Mouse (Mus musculus): ENCODE measurements at regions not wholly inside any gene's neighbourhood (a gene's known extent, or its start where the extent isn't known, plus 50 kb on each side); places are given as distances from the start of the nearest gene placed in this dataset.

DNA sequence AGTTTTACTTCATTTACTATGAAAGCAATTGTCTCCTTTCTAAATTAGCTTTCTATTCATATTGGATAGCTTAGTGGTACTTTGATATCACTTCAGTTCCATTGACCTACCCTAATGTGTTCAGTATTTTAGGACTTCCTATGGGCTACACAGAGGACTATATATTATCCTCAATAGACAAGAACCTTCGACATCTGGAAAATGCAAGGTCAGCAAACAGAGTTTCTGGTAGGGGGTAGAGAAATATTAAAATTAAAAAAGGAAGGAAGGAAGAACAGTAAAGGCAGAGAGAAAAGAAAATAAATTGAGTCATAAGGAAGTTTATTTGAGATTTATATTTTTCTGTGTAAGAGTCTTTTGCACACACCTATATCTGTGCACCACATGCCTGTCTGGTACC is 107.4 kb upstream of the Insig1 start:
- TF ChIP-seq POLR2A (IDR thresholded peaks at IDR 0.05; ENCODE audit: low read depth, low read length) (no peak), CTCF (IDR thresholded peaks at IDR 0.05; ENCODE audit: extremely low read depth, insufficient read length, insufficient replicate concordance, low read depth, low read length) (no peak)
- H3K27me3 ChIP-seq (ENCODE audit: control insufficient read depth, insufficient read depth, low read length): no peaks in the 10 kb centered on the region
- WGBS: 71% methylated on average over 1 of the region's 1 CpGs
- no peaks in the 10 kb centered on the region for H3K4me1 ChIP-seq (ENCODE audit: control insufficient read depth, insufficient read depth, insufficient read length, low read length)
- H3K27ac ChIP-seq (ENCODE audit: insufficient read depth, low read depth, low read length): no peak overlapping the region
- H3K4me3 ChIP-seq (ENCODE audit: low read depth, low read length): no peak overlapping the region
- no peaks in the 10 kb centered on the region for H3K36me3 ChIP-seq (ENCODE audit: control insufficient read depth, insufficient read depth, low read length)

DNA sequence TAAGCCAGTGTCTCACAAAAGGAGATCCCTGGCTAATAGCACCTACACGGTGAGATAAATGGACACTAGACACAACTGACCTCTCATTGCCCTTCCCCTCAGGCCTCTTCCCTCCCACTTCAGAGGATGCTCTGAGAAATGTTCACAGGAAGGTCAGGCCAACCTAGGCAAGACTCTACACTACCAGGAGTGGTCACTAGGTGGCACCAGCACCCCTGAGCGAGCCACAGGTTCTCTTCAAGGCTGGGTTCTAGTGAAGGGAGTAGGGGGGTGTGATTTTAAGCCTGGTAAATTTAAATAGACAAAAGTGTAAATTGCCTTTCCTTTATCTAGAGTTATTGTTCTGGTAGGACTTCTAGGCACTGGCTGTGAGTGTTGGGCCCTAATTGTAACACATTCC is 76.0 kb upstream of the Insig1 start:
- Histone ChIP-seq H3K4me3 (ENCODE audit: low read depth, low read length) (no peak overlapping the region), H3K27ac (ENCODE audit: insufficient read depth, low read depth, low read length) (no peak overlapping the region), H3K27me3 (ENCODE audit: control insufficient read depth, insufficient read depth, low read length) (no peaks in the 10 kb centered on the region), H3K36me3 (ENCODE audit: control insufficient read depth, insufficient read depth, low read length) (no peaks in the 10 kb centered on the region), H3K4me1 (ENCODE audit: control insufficient read depth, insufficient read depth, insufficient read length, low read length) (no peaks in the 10 kb centered on the region)
- no peak for TF ChIP-seq POLR2A (IDR thresholded peaks at IDR 0.05; ENCODE audit: low read depth, low read length)
- TF ChIP-seq CTCF (IDR thresholded peaks at IDR 0.05; ENCODE audit: extremely low read depth, insufficient read length, insufficient replicate concordance, low read depth, low read length): peak; percentile 98; the same call in 1 of the 2 replicates
- 1% methylated on average over 2 of the region's 2 CpGs for WGBS

DNA sequence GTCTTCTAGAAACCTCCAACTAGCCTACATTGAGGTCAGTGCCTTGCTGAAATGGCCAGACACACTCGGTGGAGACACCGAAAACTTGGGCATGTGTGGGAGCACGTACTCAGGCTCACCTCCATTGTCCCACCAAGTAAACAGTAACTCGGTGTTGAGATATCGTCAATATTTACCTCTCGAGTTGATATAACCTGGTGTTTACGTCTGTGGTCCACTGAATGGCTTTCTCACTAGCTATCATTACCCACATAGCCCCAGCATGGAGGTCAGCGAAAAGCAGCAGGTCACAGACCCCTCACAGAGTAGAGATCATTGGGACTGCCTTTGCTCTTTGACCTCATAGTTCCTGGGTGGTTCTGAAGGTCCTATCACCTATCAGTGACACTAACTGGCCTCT is 73.4 kb upstream of the Insig1 start:
- H3K27ac ChIP-seq (ENCODE audit: insufficient read depth, low read depth, low read length): no peak overlapping the region
- H3K4me1 ChIP-seq (ENCODE audit: control insufficient read depth, insufficient read depth, insufficient read length, low read length): no peaks in the 10 kb centered on the region
- 57% methylated on average over 8 of the region's 8 CpGs for WGBS
- no peak overlapping the region for H3K4me3 ChIP-seq (ENCODE audit: low read depth, low read length)
- no peaks in the 10 kb centered on the region for H3K27me3 ChIP-seq (ENCODE audit: control insufficient read depth, insufficient read depth, low read length)
- TF ChIP-seq CTCF (IDR thresholded peaks at IDR 0.05; ENCODE audit: extremely low read depth, insufficient read length, insufficient replicate concordance, low read depth, low read length) (no peak), POLR2A (IDR thresholded peaks at IDR 0.05; ENCODE audit: low read depth, low read length) (no peak)
- no peaks in the 10 kb centered on the region for H3K36me3 ChIP-seq (ENCODE audit: control insufficient read depth, insufficient read depth, low read length)

DNA sequence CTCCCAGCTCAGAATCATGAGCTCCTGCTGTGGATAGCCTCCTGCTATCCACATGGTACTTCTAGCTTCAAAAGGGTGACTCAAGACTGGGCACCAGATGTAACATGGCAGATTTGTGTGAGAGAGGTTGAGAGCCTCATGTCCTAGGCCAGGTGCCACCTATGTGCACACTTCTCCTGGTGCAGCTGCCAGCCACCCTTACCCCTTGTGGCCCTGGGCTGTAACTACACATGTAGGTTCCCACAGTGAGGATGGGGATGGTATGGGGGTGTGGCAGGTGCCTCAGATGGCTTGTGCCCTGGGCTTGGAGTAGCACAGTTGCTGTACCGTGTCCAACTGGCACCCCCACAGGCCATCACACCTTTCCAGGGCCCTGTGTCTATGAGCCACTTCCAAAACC is 68.2 kb upstream of the Insig1 start:
- WGBS: 83% methylated on average over 1 of the region's 1 CpGs
- Histone ChIP-seq H3K27me3 (ENCODE audit: control insufficient read depth, insufficient read depth, low read length) (no peaks in the 10 kb centered on the region), H3K36me3 (ENCODE audit: control insufficient read depth, insufficient read depth, low read length) (no peaks in the 10 kb centered on the region), H3K4me1 (ENCODE audit: control insufficient read depth, insufficient read depth, insufficient read length, low read length) (peaks cover 4% of the 10 kb centered on the region; the same call in 1 of the 2 replicates), H3K4me3 (ENCODE audit: low read depth, low read length) (no peak overlapping the region), H3K27ac (ENCODE audit: insufficient read depth, low read depth, low read length) (no peak overlapping the region)
- TF ChIP-seq POLR2A (IDR thresholded peaks at IDR 0.05; ENCODE audit: low read depth, low read length) (no peak), CTCF (IDR thresholded peaks at IDR 0.05; ENCODE audit: extremely low read depth, insufficient read length, insufficient replicate concordance, low read depth, low read length) (no peak)

DNA sequence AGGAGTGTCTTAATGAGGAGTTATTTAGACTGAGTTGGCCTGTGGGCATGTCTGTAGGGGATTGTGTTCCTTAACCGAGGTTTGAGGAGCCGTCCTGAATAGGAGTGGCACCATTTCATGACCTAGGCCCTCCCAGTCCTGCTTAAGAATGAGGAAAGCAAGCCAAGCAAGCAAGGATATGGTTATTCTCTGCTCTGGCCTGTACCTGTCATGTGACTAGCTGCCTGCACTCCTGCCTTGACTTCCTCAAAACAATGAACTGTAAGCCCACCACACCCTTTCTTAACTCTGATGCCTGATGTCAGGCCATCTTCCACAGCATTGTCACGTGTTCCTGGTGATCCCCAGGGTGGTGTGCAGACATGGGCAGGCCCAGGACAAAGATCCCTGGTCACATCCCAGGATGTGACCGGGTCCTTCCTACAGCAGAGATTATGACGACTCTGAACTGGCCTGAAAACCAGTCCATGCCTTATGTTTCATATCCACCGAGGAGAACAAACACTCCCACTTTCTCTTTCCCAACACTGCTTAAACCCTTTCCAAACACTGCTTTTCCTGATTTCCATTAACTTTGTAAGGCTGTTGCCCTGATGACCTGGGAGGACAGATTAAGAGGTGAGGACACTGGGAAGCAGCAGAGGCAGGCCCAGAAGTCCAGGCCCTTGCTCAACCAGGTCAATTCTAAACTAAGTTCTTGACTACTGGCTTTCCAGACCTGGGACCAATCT is 67.2 kb upstream of the Insig1 start:
- Histone ChIP-seq H3K27me3 (ENCODE audit: control insufficient read depth, insufficient read depth, low read length) (no peaks in the 10 kb centered on the region), H3K36me3 (ENCODE audit: control insufficient read depth, insufficient read depth, low read length) (no peaks in the 10 kb centered on the region), H3K27ac (ENCODE audit: insufficient read depth, low read depth, low read length) (no peak overlapping the region), H3K4me1 (ENCODE audit: control insufficient read depth, insufficient read depth, insufficient read length, low read length) (peaks cover 4% of the 10 kb centered on the region; the same call in 1 of the 2 replicates), H3K4me3 (ENCODE audit: low read depth, low read length) (no peak overlapping the region)
- WGBS: 53% methylated on average over 6 of the region's 6 CpGs
- TF ChIP-seq CTCF (IDR thresholded peaks at IDR 0.05; ENCODE audit: extremely low read depth, insufficient read length, insufficient replicate concordance, low read depth, low read length) (no peak), POLR2A (IDR thresholded peaks at IDR 0.05; ENCODE audit: low read depth, low read length) (no peak)

DNA sequence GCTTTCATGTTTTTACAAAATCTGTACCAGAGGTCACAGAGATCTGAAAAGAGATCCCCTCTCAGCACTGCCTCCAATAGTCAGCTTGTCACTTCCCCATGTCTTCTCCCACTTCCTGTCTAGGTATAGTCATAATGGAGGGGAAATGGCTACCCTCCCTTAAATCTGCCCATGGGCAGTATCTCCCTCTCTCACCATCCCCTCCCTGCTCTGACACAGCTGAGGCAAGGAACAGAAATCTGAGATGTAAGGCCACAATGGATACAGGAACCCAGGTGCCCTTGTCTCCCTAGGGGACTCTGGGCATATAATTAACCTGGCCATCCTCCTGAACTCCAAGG is 66.7 kb upstream of the Insig1 start:
- TF ChIP-seq POLR2A (IDR thresholded peaks at IDR 0.05; ENCODE audit: low read depth, low read length) (no peak), CTCF (IDR thresholded peaks at IDR 0.05; ENCODE audit: extremely low read depth, insufficient read length, insufficient replicate concordance, low read depth, low read length) (no peak)
- Histone ChIP-seq H3K27me3 (ENCODE audit: control insufficient read depth, insufficient read depth, low read length) (no peaks in the 10 kb centered on the region), H3K27ac (ENCODE audit: insufficient read depth, low read depth, low read length) (no peak overlapping the region), H3K36me3 (ENCODE audit: control insufficient read depth, insufficient read depth, low read length) (no peaks in the 10 kb centered on the region), H3K4me3 (ENCODE audit: low read depth, low read length) (no peak overlapping the region), H3K4me1 (ENCODE audit: control insufficient read depth, insufficient read depth, insufficient read length, low read length) (peaks cover 4% of the 10 kb centered on the region; the same call in 1 of the 2 replicates)

DNA sequence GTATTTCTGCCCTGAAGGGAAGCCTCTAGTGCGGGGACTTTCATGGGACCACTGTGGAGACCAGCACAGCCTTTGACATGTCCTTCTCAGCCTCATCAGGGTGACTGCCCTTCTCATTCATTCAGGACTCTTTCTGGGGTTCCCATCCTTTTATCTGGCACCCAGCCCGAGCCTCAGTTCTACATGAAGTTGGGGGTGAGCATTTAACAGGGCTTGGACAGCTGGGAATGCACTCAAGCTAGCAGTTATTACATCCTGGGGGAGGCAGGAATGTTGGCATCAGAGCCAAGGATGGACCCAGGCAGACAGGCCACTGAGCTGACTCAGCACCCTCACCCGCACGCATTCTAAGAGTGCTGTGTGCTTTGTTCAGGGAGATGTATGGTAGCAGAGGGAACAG is 61.8 kb upstream of the Insig1 start:
- Histone ChIP-seq H3K4me1 (ENCODE audit: control insufficient read depth, insufficient read depth, insufficient read length, low read length) (no peaks in the 10 kb centered on the region; the same call in 1 of the 2 replicates), H3K27me3 (ENCODE audit: control insufficient read depth, insufficient read depth, low read length) (no peaks in the 10 kb centered on the region), H3K27ac (ENCODE audit: insufficient read depth, low read depth, low read length) (no peak overlapping the region), H3K36me3 (ENCODE audit: control insufficient read depth, insufficient read depth, low read length) (no peaks in the 10 kb centered on the region), H3K4me3 (ENCODE audit: low read depth, low read length) (no peak overlapping the region)
- WGBS: 88% methylated on average over 4 of the region's 4 CpGs
- no peak for TF ChIP-seq POLR2A (IDR thresholded peaks at IDR 0.05; ENCODE audit: low read depth, low read length)
- TF ChIP-seq CTCF (IDR thresholded peaks at IDR 0.05; ENCODE audit: extremely low read depth, insufficient read length, insufficient replicate concordance, low read depth, low read length): no peak

Measured in small intestine, adult 2 months (tissue).